Comparison of ENCODE assay signal across 8 mouse cellular contexts in genomic region chr9:78527301-78527761, GRCm38 (mm10). TPM values are rescaled to one million over a fixed set of nuclear protein-coding genes. Genes with fewer than 3 reads are reported as not detected.
A peak's percentile ranks its signal among the peaks of the same experiment; 100 is the strongest.
DNase-seq lines count a peak whose midpoint lies in the region; ATAC-seq and TF ChIP-seq lines count a peak whose summit lies in the region.

No protein-coding gene starts in this region.

- peaks cover 12% of the 10 kb centered on the region for H3K36me3 ChIP-seq in ES-E14 (ENCODE audit: control insufficient read depth, insufficient read depth, low read length, poor library complexity, severe bottlenecking)
- no peaks in the 10 kb centered on the region for H3K36me3 ChIP-seq in forebrain, embryonic 15.5 days

- ATAC-seq in forebrain, embryonic 15.5 days (replicated peaks): peak; percentile 70

- intact Hi-C loops in heart, postnatal 36 days (cut with DNase I): loop anchor here (2.0 to 5.0 kb wide), 2 partner anchors 51 to 60 kb away; partner anchors contain the start of gene Slc17a5

- H3K4me1 ChIP-seq in ES-E14 (ENCODE audit: control insufficient read depth in 2 of 2, insufficient read depth in 2 of 2, low read length in 2 of 2, poor library complexity in 1 of 2): peaks cover 7 to 13% of the 10 kb centered on the region in 2 experiments
- peaks cover 9% of the 10 kb centered on the region for H3K4me1 ChIP-seq in forebrain, embryonic 15.5 days

- peak overlapping the region; percentile 70 for H3K9ac ChIP-seq in ES-E14 (ENCODE audit: insufficient read depth, low read depth, low read length, poor library complexity, severe bottlenecking)
- peak overlapping the region; percentile 53 for H3K9ac ChIP-seq in forebrain, embryonic 15.5 days (replicated peaks)

- H3K27me3 ChIP-seq in forebrain, embryonic 15.5 days: no peaks in the 10 kb centered on the region

- in situ Hi-C loops in ES-E14 (cut with MboI; ENCODE audit: low sequenced_read_pairs in 2 of 2, unreplicated experiment in 2 of 2): no loop called here

- peak overlapping the region; percentile 48 to 63 for H3K4me3 ChIP-seq in ES-E14 (ENCODE audit: insufficient read depth in 1 of 2, low read depth in 1 of 2, low read length in 2 of 2, poor library complexity in 1 of 2, severe bottlenecking in 1 of 2)
- peak overlapping the region; percentile 51 for H3K4me3 ChIP-seq in forebrain, embryonic 15.5 days

- H3K27ac ChIP-seq in ES-E14 (ENCODE audit: insufficient read depth, low read depth, low read length, poor library complexity, severe bottlenecking): peak overlapping the region; percentile 98
- peak overlapping the region; percentile 77 for H3K27ac ChIP-seq in forebrain, embryonic 15.5 days (replicated peaks)

- DNase-seq in ES-E14 (ENCODE audit: low read depth, low spot score): peak; percentile 84
- DNase-seq in cerebellum, adult 11-12 months: peak; percentile 48
- DNase-seq in heart, postnatal 36 days: peak; percentile 82 to 84
- DNase-seq in layer of hippocampus, postnatal 10 days (ENCODE audit: low spot score in 2 of 2): peak; percentile 65 to 77
- DNase-seq in lung, postnatal 10 days: peak; percentile 92
- DNase-seq in ovary, postnatal 14 days (ENCODE audit: low spot score): peak; percentile 66
- peak; percentile 38 to 66 for DNase-seq in thymus, postnatal 10 days (ENCODE audit: low spot score in 2 of 2)

- peak overlapping the region; percentile 83 for H3K4me2 ChIP-seq in forebrain, embryonic 15.5 days (replicated peaks)

- 1% methylated on average over 24 of the region's 24 CpGs for WGBS in forebrain, embryonic 15.5 days

- H3K9me3 ChIP-seq in ES-E14 (ENCODE audit: control insufficient read depth, insufficient read depth, low read depth, low read length): no peaks in the 10 kb centered on the region
- no peaks in the 10 kb centered on the region for H3K9me3 ChIP-seq in forebrain, embryonic 15.5 days

TF ChIP-seq in ES-E14, 5 proteins besides CTCF, POLR2A, EP300 and RAD21:
- TF ChIP-seq ZC3H11A (IDR thresholded peaks at IDR 0.05; ENCODE audit: borderline replicate concordance, low read depth, low read length) (no peak), ZNF384 (IDR thresholded peaks at IDR 0.05; ENCODE audit: low read depth, low read length) (no peak), MAFK (IDR thresholded peaks at IDR 0.05; ENCODE audit: insufficient read depth, low read depth, low read length) (no peak), HCFC1 (IDR thresholded peaks at IDR 0.05; ENCODE audit: borderline replicate concordance, insufficient read depth, low read length) (peak; percentile 49; the same call in 1 of the 2 replicates), CHD2 (IDR thresholded peaks at IDR 0.05; ENCODE audit: low read depth, low read length) (peak; percentile 4; the same call in 1 of the 2 replicates)

RNA-seq across cellular contexts. Expression of gene Eef1a1, which starts 38.4 kb away (rescaled TPM):
- 10,022 and 10,869 TPM in 2 replicates for total RNA-seq in ES-E14 (2012; rRNA removed)
- polyA plus RNA-seq in forebrain, embryonic 15.5 days (2015; fragmentation: Nextera tagmentation; extraction: Ambion mirVana): 3,810 and 3,862 TPM in 2 replicates
- total RNA-seq in heart, postnatal 36 days (2021): 1,000 to 10,000 TPM; 1,083 to 1,160 TPM
- total RNA-seq in layer of hippocampus, postnatal 10 days (2021): 1,000 to 10,000 TPM; 4,076 to 4,543 TPM

Comparison
In these comparisons a context has a peak if more than half of its experiments do, and no peak if none do; other contexts are left out.
1. Peak in every context shown above with its lines: DNase-seq, ATAC-seq, H3K4me3 ChIP-seq and H3K27ac ChIP-seq.